Mouse (Mus musculus) heart, embryonic 10.5 days (tissue): ENCODE results near the gene Mcts2. TPM values are rescaled to one million over a fixed set of nuclear protein-coding genes. Genes with fewer than 3 reads are reported as not detected.

ENCODE experiments used
- DNase-seq: peaks from one replicate; pipeline ENCODE4 v3.0.0-alpha.2; 2017; ENCODE audit warnings: low spot score
- H3K27ac ChIP-seq: fragments of 300-500 bp; sonication (generic); 2 replicates; pipeline ENCODE4 v1.5.1; 2016; ENCODE audit warnings: mild to moderate bottlenecking
- H3K27me3 ChIP-seq: fragments of 300-500 bp; sonication (generic); 2 replicates; pipeline ENCODE4 v1.6.1; 2016; ENCODE audit warnings: mild to moderate bottlenecking; ENCODE audit not compliant: poor library complexity, insufficient read depth, severe bottlenecking
- H3K36me3 ChIP-seq: fragments of 300-500 bp; sonication (generic); 2 replicates; pipeline ENCODE4 v1.6.1; 2016; ENCODE audit warnings: mild to moderate bottlenecking, moderate library complexity
- H3K4me1 ChIP-seq: fragments of 300-500 bp; sonication (generic); 2 replicates; pipeline ENCODE4 v1.6.1; 2016; ENCODE audit warnings: mild to moderate bottlenecking
- H3K4me3 ChIP-seq: fragments of 300-500 bp; sonication (generic); 2 replicates; pipeline ENCODE4 v1.5.1; 2016; ENCODE audit warnings: mild to moderate bottlenecking, moderate library complexity
- H3K9me3 ChIP-seq: fragments of 300-500 bp; sonication (generic); 2 replicates; pipeline ENCODE4 v1.6.1; 2016; ENCODE audit warnings: mild to moderate bottlenecking, moderate library complexity
- WGBS: fragments of 180-500 bp; shearing (Covaris S2); methylation state at CpG from one replicate; pipeline ENCODE4 v1.1.7; 2016; 5-methylcytosine and 5-hydroxymethylcytosine counted together
- polyA plus RNA-seq: library from polyadenylated mRNA; unstranded; fragments of >200 nt; fragmentation: Nextera tagmentation; extraction: Ambion mirVana; gene quantifications from 2 replicates; pipeline ENCODE4 v1.2.1, GENCODE M21; 2016

Gene Mcts2
- polyA plus RNA-seq, 1 experiment from 2014 or later = 33.2 TPM

DNA sequence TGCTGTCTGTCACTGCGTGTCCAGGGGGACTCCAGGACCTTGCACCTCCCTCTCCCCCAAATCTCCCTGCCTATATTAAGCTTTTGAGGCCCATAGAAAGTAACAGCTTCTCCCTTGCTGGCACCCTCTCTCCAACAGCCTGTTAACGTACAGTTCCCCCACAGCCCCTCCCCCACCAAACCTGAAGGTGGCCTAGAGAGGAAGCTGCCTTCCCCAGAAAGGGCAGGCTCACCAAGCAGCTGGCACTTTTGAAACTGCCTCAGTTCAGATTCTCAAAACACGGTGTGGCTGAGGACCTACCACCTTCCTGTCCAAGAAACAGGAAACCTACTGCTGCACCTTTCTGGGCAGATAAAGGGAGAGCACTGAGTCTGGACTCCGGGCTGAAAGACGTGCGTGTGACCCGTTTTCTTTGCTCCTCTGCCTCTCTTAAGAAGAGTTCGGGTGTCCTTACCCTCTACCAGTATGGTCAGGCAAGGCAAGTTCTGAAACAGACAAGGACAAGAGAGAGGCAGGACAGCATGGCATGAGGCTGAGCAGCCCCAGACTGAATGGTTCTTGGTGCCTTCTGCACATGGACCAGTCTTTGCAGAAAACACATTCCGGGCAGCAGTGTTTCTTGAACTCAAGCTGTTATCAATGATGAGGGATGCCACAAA lies 15.7 kb upstream of the Mcts2 start:
- no peak for DNase-seq
- Histone ChIP-seq H3K9me3 (no peaks in the 10 kb centered on the region), H3K36me3 (peaks cover 34% of the 10 kb centered on the region), H3K4me1 (peaks cover 44% of the 10 kb centered on the region), H3K27me3 (no peaks in the 10 kb centered on the region; the same call in 1 of the 2 replicates), H3K27ac (peak overlapping the region; percentile 96), H3K4me3 (peak overlapping the region; percentile 99)
- 55% methylated on average over 9 of the region's 9 CpGs for WGBS

DNA sequence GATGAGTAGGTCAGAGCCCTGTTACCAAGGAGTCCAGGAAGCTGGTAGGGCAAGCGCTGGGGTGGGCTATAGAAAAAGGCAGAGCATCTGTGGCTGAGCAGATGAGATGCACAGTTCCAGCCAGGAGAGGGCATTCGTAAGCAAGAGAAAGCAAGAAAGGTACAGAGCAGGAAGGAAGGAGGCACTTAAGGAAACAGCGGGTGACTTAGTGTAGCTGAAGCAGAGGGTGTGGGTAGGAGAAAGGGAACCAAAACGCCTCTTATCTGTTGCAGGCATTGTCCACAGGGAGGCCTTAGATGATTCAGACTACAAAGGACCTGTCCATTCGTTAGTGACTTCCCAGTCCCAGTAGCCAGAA lies 15.2 kb upstream of the Mcts2 start:
- peaks cover 39% of the 10 kb centered on the region for H3K36me3 ChIP-seq
- DNase-seq = no peak
- 31% methylated on average over 5 of the region's 5 CpGs for WGBS
- no peaks in the 10 kb centered on the region; the same call in 1 of the 2 replicates for H3K27me3 ChIP-seq
- 0 out of 2 replicates have a peak overlapping the region, but pooled peaks have one; percentile 96 for H3K27ac ChIP-seq
- H3K4me3 ChIP-seq = peak overlapping the region; percentile 99
- no peaks in the 10 kb centered on the region for H3K9me3 ChIP-seq
- peaks cover 44% of the 10 kb centered on the region for H3K4me1 ChIP-seq

DNA sequence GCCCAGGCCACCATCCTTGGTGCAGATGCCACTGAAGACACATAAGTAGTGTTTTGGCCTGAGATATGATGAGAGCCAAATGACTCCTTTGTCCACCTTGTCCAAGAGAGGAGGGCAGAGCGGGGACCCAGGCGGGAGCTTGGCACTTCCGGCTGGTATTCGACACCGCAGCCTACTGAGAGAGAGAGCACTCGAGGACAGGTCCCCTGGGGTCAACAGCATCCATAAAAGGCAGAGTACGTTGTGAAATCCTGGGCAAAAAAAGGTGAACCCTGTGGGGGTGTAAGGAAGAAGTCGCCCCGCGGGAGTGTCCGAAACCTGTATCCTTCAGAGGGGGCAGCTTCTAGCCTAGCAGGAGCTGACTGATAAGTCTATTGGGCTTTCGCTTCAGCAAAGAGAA lies 14.7 kb upstream of the Mcts2 start:
- H3K36me3 ChIP-seq = peaks cover 44% of the 10 kb centered on the region
- peak overlapping the region; percentile 99; the same call in 1 of the 2 replicates for H3K4me3 ChIP-seq
- no peak for DNase-seq
- peaks cover 44% of the 10 kb centered on the region for H3K4me1 ChIP-seq
- no peak overlapping the region for H3K27ac ChIP-seq
- no peaks in the 10 kb centered on the region for H3K9me3 ChIP-seq
- no peaks in the 10 kb centered on the region; the same call in 1 of the 2 replicates for H3K27me3 ChIP-seq
- WGBS = 85% methylated on average over 12 of the region's 12 CpGs

DNA sequence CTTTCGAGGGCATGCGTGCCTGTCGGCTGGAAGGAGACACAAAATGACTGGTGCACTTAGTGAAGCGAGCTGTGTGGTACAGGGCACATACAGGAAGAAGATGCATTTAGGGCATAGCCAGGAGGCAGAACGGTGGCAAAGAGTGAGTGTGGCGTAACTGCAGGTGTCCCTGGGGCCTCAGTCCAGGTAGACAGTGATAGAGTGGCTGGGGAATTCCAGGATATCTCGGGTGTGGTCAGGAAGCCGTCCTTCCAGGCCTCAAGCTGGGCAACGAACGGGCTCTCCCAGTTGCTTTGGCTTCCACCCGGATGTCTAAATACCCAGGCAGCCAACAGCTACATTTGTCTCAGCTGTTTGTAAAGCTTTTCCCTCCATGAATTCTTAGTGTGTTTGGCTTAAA lies 12.7 kb upstream of the Mcts2 start:
- Histone ChIP-seq H3K36me3 (peaks cover 62% of the 10 kb centered on the region), H3K4me3 (no peak overlapping the region), H3K9me3 (no peaks in the 10 kb centered on the region), H3K27me3 (no peaks in the 10 kb centered on the region), H3K4me1 (peaks cover 44% of the 10 kb centered on the region), H3K27ac (no peak overlapping the region)
- 81% methylated on average over 11 of the region's 11 CpGs for WGBS
- DNase-seq = no peak

DNA sequence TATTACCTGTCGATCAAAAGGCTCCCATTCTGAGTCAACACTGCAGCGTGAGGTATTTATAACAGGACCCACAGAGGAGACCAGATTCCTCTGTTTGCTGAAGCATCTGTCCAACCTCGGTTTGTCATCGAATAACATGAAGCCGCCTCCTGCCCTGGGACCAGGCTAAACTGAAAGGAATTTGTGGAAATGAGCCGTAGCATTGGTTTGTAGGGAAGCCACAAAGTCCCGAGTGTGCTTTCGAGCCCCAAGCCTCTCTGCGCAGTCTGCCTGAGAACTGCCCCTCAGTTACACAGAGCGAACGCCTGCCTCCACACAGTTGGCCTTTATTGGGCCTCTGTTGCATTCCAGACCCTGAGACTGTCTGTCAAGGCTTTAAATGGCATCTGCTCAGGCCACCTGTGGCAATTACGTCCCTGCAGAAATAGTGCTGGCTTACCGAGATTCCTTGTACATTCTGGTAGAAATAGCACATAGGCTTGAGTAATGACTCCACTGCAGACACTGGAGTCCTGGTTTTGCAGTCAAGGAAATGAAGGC lies 11.5 kb upstream of the Mcts2 start:
- H3K27ac ChIP-seq = no peak overlapping the region
- no peak for DNase-seq
- H3K9me3 ChIP-seq = no peaks in the 10 kb centered on the region
- no peaks in the 10 kb centered on the region for H3K27me3 ChIP-seq
- H3K36me3 ChIP-seq = peaks cover 74% of the 10 kb centered on the region
- WGBS = 85% methylated on average over 13 of the region's 13 CpGs
- no peak overlapping the region for H3K4me3 ChIP-seq
- H3K4me1 ChIP-seq = peaks cover 48% of the 10 kb centered on the region

DNA sequence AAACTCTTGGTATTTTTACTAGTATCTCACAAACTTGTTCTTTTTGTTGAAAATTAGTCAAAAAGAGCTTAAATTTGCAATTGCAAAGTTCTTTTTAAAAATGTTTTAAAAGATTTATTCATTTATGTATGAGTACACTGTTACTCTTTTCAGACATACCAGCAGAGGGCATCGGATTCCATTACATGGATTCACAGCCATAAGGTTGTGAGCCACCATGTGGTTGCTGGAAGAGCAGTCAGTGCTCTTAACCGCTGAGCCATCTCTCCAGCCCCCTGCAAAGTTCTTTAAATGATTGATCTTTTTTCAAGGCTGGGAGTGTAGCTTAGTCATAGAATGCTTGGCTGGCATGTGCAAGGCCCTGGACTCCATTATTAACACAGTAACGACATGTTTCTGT lies 8.5 kb upstream of the Mcts2 start:
- peaks cover 91% of the 10 kb centered on the region for H3K36me3 ChIP-seq
- DNase-seq = no peak
- H3K27me3 ChIP-seq = no peaks in the 10 kb centered on the region
- 66% methylated on average over 3 of the region's 3 CpGs for WGBS
- peaks cover 23% of the 10 kb centered on the region; the same call in 1 of the 2 replicates for H3K4me1 ChIP-seq
- no peak overlapping the region for H3K4me3 ChIP-seq
- H3K9me3 ChIP-seq = no peaks in the 10 kb centered on the region
- H3K27ac ChIP-seq = no peak overlapping the region

DNA sequence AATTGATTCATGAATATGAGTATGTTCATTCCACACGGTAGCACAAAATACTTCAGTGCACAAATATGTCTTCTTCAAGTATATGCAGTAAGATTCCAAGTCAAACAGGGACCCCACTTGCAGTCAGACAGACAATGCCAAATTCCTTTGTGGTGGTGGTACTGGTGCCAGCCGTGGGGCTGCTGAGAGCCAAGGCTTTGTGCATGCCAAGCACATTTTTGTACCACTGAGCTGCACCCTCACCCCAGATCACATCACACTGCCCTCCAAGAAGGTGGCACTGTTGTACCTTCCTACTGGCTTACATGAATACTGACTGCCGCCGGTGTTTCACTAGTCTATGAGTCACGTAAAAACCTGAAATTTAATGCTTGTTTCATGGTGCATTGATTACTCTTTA lies 7.9 kb upstream of the Mcts2 start:
- Histone ChIP-seq H3K4me1 (peaks cover 22% of the 10 kb centered on the region; the same call in 1 of the 2 replicates), H3K27me3 (no peaks in the 10 kb centered on the region), H3K4me3 (no peak overlapping the region), H3K9me3 (no peaks in the 10 kb centered on the region), H3K36me3 (peaks cover 97% of the 10 kb centered on the region), H3K27ac (no peak overlapping the region)
- 89% methylated on average over 5 of the region's 5 CpGs for WGBS
- DNase-seq = no peak

DNA sequence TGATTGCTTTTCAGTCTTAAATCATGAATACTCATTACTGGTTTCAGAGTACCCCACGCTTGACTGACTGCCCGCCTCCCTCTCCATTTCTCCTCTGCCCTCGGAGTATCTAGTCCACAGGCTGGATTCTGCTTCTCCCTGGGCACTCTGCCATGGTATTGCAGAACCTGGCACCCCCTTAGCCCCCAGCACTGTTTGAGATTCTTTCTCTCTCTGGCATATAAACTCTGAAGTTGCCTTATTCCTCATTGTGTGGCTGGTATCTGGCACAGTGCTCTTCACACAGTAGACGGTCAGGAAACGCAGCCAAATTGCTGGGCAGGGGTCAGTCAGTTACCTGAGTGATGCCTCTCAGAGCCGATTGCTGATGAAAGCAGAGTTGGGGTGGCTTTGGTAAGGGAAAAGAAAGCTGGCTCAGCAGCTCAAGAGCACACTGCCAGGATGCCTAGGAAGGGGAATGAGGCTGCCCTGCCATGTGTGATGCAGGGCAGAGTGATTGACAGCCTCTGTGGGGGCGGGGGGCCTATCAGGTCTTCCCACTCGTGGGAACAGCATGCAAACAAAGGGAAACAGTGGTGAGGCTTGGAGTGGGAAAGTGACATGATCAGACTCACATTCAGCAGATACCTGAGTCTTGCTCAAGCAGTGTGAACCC lies 7.0 kb upstream of the Mcts2 start:
- DNase-seq = no peak
- Histone ChIP-seq H3K36me3 (peaks cover 98% of the 10 kb centered on the region), H3K4me3 (no peak overlapping the region), H3K4me1 (peaks cover 18% of the 10 kb centered on the region; the same call in 1 of the 2 replicates), H3K9me3 (no peaks in the 10 kb centered on the region), H3K27me3 (no peaks in the 10 kb centered on the region), H3K27ac (no peak overlapping the region; the same call in 1 of the 2 replicates)
- 83% methylated on average over 8 of the region's 8 CpGs for WGBS

DNA sequence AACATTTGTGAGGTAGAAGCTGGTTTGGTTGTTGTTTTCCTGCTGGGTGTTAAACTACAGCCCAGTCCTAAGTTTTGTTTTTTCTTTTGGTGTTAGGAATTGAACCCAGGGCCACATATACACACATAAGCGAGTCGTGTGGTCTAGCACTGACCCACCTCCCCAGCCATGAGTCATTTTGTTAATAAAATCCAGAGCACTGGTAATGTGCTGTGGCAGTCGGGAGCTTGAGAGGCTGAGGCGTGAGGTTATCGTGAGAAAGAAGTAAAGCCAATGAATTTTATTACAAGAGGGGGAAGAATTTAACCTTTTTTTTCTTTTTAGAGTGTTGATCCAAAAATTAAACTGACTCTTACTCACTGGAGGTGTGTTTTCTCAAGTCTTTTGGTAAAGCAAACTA lies 3.7 kb upstream of the Mcts2 start:
- Histone ChIP-seq H3K27ac (no peak overlapping the region), H3K27me3 (no peaks in the 10 kb centered on the region), H3K4me3 (no peak overlapping the region), H3K4me1 (peaks cover 20% of the 10 kb centered on the region), H3K36me3 (peaks cover 98% of the 10 kb centered on the region), H3K9me3 (peaks cover 3% of the 10 kb centered on the region; the same call in 1 of the 2 replicates)
- no peak for DNase-seq
- WGBS = 91% methylated on average over 5 of the region's 5 CpGs

DNA sequence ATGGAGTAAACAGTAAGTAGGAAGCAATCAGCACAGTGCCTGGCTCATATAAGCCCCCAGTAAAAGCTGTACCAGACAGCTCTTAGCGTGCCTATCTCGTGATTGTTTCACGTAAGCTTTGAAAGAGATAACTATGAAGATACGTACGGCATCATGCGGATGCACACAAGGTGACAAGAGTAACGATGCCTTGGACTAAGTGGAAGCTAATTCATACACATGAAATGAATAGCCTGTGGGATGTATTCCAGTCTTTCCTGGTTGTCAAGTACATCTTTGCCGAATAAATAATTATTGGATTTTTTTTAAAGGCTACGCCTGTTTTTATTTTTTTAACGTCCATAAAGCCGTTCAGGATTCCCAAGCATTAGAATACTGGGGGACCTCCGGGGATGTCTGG lies 436 bp upstream of the Mcts2 start:
- Histone ChIP-seq H3K4me3 (peak overlapping the region; percentile 55), H3K4me1 (peaks cover 10% of the 10 kb centered on the region), H3K36me3 (peaks cover 89% of the 10 kb centered on the region), H3K27me3 (no peaks in the 10 kb centered on the region), H3K27ac (peak overlapping the region; percentile 30; the same call in 1 of the 2 replicates), H3K9me3 (peaks cover 3% of the 10 kb centered on the region; the same call in 1 of the 2 replicates)
- 50% methylated on average over 12 of the region's 12 CpGs for WGBS
- DNase-seq = no peak

DNA sequence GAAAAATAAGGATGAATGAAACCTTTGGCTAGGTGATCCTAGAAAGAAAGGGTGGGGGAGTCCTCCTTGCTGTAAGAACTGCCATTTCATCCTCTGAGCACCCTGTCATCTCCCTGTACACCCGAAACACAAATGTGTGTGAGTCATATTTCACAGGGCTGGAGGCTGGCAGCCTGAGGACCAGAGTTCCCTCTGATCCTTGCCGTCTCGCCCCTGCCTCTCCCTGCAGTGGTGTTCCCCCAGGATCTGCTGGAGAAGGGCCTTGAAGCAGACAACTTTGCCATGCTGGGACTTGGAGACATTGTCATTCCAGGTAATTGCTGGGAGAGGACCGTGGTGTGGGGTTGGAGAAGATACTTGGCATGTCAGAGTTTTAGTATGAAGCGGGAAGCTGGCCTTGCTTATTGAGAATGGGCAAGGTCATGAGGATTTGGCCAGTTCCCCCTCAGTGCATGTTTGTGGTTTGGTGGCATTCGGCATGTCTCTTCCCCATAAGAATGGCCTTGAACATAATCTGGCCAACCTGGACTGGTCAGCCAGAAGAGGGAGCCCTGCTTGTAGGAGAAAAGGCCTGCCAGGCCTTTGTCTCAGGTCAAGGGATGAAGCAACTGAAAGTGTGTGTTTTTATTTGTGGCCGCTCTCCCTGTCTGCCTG lies 4.9 kb downstream of the Mcts2 start:
- Histone ChIP-seq H3K9me3 (peaks cover 2% of the 10 kb centered on the region; the same call in 1 of the 2 replicates), H3K4me1 (peaks cover 24% of the 10 kb centered on the region), H3K27me3 (no peaks in the 10 kb centered on the region), H3K27ac (peak overlapping the region; percentile 26; the same call in 1 of the 2 replicates), H3K4me3 (no peak overlapping the region), H3K36me3 (peaks cover 56% of the 10 kb centered on the region)
- DNase-seq = no peak
- WGBS = 78% methylated on average over 7 of the region's 7 CpGs

DNA sequence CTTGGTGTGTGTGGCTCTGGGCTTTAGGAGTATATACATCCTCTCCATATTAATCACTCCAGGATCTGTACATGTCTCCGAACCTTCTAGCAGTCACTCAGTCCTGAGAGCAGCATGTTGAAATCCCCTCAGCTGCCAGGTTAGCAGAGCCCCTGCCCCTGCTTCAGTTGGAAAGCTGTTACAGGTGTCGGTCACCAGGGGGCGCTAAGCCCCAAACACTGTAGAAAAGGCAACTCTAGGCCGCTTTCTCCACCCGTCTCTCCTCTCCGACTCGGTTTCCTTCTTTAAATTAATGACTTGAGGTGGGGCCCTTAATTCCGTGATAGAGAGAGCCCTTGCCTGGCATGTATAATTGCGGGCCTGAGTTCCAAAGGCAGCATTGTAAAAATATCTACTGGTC lies 6.4 kb downstream of the Mcts2 start:
- H3K4me1 ChIP-seq = peaks cover 19% of the 10 kb centered on the region
- no peak for DNase-seq
- 24% methylated on average over 9 of the region's 9 CpGs for WGBS
- H3K27me3 ChIP-seq = no peaks in the 10 kb centered on the region
- H3K27ac ChIP-seq = peak overlapping the region; percentile 67
- peak overlapping the region; percentile 22 for H3K4me3 ChIP-seq
- H3K36me3 ChIP-seq = peaks cover 52% of the 10 kb centered on the region
- H3K9me3 ChIP-seq = no peaks in the 10 kb centered on the region

DNA sequence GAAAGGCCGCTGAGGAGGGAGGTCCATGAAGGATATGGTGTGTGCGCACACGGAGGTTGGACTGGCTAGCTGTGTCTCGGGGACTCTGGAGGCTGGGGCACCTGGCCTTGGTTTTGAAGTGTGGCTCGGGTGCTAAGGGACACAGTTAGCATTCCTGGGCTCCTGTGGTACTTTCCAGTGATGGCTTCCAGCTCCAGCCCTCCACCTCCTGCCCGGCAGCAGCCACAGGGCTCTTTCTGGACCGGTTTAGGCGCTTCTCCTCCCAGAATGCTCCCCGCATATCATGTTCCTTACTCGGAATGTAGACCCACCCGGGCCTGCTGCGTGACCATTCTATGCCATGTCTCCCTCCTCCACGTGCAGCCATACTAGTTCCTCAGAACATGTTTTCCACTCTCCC lies 6.9 kb downstream of the Mcts2 start:
- Histone ChIP-seq H3K27me3 (no peaks in the 10 kb centered on the region), H3K36me3 (peaks cover 52% of the 10 kb centered on the region), H3K27ac (peak overlapping the region; percentile 67), H3K9me3 (no peaks in the 10 kb centered on the region), H3K4me3 (peak overlapping the region; percentile 22), H3K4me1 (peaks cover 19% of the 10 kb centered on the region)
- no peak for DNase-seq
- WGBS = 86% methylated on average over 13 of the region's 13 CpGs
